Mouse (Mus musculus): ENCODE data around the gene Dach1. TPM values are rescaled to one million over a fixed set of nuclear protein-coding genes. Genes with fewer than 3 reads are reported as not detected.

Dach1 gene
- polyA plus RNA-seq, 1 experiment from 2014 or later = 2.3 TPM

DNA sequence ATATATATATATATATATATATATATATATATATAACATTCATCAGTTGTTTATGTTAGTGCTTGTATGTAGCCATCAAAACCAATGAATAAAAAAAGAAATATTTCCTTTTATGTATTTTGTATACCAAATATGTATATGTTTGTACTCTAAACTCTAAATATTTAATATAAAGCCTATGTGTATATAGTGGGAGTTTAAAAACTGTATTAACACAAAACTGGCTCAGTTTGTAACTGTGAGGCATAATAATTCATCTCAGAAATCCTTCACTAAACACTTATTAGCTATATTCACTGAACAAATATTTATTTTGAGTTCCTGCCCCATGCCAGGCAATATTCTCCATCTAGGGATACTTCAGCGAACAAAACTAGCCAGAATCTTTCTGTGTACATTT is 155.5 kb downstream of the Dach1 start:
- 89% methylated on average over 1 of the region's 1 CpGs for WGBS
- Histone ChIP-seq H3K4me1 (no peaks in the 10 kb centered on the region), H3K4me2 (replicated peaks) (no peak overlapping the region), H3K36me3 (no peaks in the 10 kb centered on the region), H3K4me3 (replicated peaks) (no peak overlapping the region), H3K27ac (replicated peaks) (no peak overlapping the region), H3K9ac (no peak overlapping the region), H3K27me3 (no peaks in the 10 kb centered on the region), H3K9me3 (replicated peaks) (no peaks in the 10 kb centered on the region)
- ATAC-seq (ENCODE audit: insufficient number of reproducible peaks, low FRiP score, low TSS enrichment, low read depth) = no peak

DNA sequence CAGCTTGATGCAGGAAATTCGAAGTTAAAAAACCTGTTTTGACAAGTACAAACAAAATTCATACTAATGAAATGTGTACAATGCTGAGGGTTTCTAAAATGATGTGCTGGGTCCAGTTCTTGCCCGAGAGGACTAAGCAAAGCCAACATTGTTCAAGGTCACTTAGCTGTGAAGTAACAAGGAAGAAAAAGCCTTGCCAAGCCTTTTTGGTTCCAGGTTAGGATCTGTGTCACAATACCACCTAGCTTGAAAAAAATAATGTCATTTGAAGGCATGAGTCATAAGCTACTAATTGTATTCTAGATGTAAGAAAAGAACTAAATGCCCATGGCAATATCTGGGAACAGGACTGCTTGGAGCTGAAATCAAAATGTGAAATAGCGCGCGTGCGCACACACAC is 161.1 kb downstream of the Dach1 start:
- no peak overlapping the region for H3K9ac ChIP-seq
- H3K9me3 ChIP-seq (replicated peaks) = no peaks in the 10 kb centered on the region
- no peaks in the 10 kb centered on the region for H3K27me3 ChIP-seq
- no peak for ATAC-seq (ENCODE audit: insufficient number of reproducible peaks, low FRiP score, low TSS enrichment, low read depth)
- H3K4me1 ChIP-seq = no peaks in the 10 kb centered on the region
- WGBS = 77% methylated on average over 6 of the region's 6 CpGs
- no peaks in the 10 kb centered on the region for H3K36me3 ChIP-seq
- H3K4me3 ChIP-seq (replicated peaks) = no peak overlapping the region
- H3K27ac ChIP-seq (replicated peaks) = no peak overlapping the region; the same call in 1 of the 2 replicates
- H3K4me2 ChIP-seq (replicated peaks) = no peak overlapping the region

GRCm38 (mm10) chr14:98002021-98002680 is 167.4 kb downstream of the Dach1 start:
- no peak for ATAC-seq (ENCODE audit: insufficient number of reproducible peaks, low FRiP score, low TSS enrichment, low read depth)
- Histone ChIP-seq H3K4me2 (replicated peaks) (no peak overlapping the region), H3K4me1 (no peaks in the 10 kb centered on the region), H3K9me3 (replicated peaks) (no peaks in the 10 kb centered on the region), H3K4me3 (replicated peaks) (no peak overlapping the region), H3K27me3 (no peaks in the 10 kb centered on the region), H3K36me3 (no peaks in the 10 kb centered on the region), H3K27ac (replicated peaks) (no peak overlapping the region), H3K9ac (no peak overlapping the region)
- WGBS = 53% methylated on average over 1 of the region's 1 CpGs

DNA sequence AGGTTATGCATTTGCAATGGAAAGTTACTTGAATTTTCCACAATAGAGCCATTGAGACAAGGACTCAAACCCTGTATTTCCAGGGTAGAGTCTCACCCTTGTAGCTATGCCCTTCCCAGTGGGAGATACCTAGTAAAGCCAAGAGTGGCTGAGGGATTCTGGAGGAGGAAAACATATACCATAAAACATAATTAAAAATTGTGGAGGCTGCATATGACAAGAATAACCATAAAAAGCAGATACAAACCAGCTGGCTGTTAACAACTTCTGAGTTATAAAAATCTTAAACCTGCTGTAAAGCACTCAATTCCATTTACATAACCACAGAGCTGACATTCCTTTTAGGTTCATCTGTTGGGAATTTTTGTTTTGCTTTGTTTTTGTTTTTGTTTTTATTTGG is 171.0 kb downstream of the Dach1 start:
- ATAC-seq (ENCODE audit: insufficient number of reproducible peaks, low FRiP score, low TSS enrichment, low read depth) = no peak
- no peak overlapping the region for H3K9ac ChIP-seq
- no peaks in the 10 kb centered on the region for H3K4me1 ChIP-seq
- H3K27me3 ChIP-seq = no peaks in the 10 kb centered on the region
- H3K4me2 ChIP-seq (replicated peaks) = no peak overlapping the region
- H3K36me3 ChIP-seq = no peaks in the 10 kb centered on the region
- H3K9me3 ChIP-seq (replicated peaks) = no peaks in the 10 kb centered on the region
- no peak overlapping the region for H3K27ac ChIP-seq (replicated peaks)
- H3K4me3 ChIP-seq (replicated peaks) = no peak overlapping the region

- Histone ChIP-seq H3K9me3 (replicated peaks) (no peaks in the 10 kb centered on the region), H3K4me2 (replicated peaks) (no peak overlapping the region), H3K27me3 (no peaks in the 10 kb centered on the region), H3K27ac (replicated peaks) (no peak overlapping the region), H3K36me3 (no peaks in the 10 kb centered on the region), H3K9ac (no peak overlapping the region), H3K4me3 (replicated peaks) (no peak overlapping the region), H3K4me1 (no peaks in the 10 kb centered on the region)
- WGBS = 73% methylated on average over 3 of the region's 3 CpGs
- ATAC-seq (ENCODE audit: insufficient number of reproducible peaks, low FRiP score, low TSS enrichment, low read depth) = no peak
These were observed 186.3 kb downstream of the Dach1 start for GRCm38 (mm10) chr14:97983251-97983650.

- H3K9ac ChIP-seq = no peak overlapping the region
- H3K9me3 ChIP-seq (replicated peaks) = no peaks in the 10 kb centered on the region
- no peak overlapping the region for H3K27ac ChIP-seq (replicated peaks)
- WGBS = 50% methylated on average over 6 of the region's 6 CpGs
- no peaks in the 10 kb centered on the region for H3K36me3 ChIP-seq
- no peaks in the 10 kb centered on the region for H3K4me1 ChIP-seq
- no peaks in the 10 kb centered on the region for H3K27me3 ChIP-seq
- no peak overlapping the region for H3K4me2 ChIP-seq (replicated peaks)
- H3K4me3 ChIP-seq (replicated peaks) = no peak overlapping the region
- no peak for ATAC-seq (ENCODE audit: insufficient number of reproducible peaks, low FRiP score, low TSS enrichment, low read depth)
These were observed 186.9 kb downstream of the Dach1 start for GRCm38 (mm10) chr14:97982676-97983075.

DNA sequence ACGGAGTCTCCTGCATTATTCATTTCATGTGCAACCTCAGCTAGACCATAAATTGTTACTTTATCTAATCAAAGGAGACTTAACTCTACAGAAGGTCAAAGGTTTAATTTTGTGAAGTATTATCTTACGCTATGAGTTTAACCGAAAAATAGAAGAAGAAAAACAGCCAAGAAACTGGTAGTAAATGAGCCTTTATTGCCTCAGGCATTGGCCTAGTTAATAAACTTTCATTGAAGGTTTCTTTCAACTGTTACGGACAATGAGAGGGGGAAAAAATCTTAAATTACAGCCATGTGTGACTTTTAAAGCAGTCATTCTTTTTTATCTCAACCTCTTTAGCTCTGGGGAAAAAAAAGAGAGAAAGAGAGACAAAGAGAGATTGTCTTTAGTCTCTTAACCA is 188.7 kb downstream of the Dach1 start:
- 45% methylated on average over 4 of the region's 4 CpGs for WGBS
- no peaks in the 10 kb centered on the region for H3K4me1 ChIP-seq
- H3K36me3 ChIP-seq = no peaks in the 10 kb centered on the region
- H3K9ac ChIP-seq = no peak overlapping the region
- no peaks in the 10 kb centered on the region for H3K9me3 ChIP-seq (replicated peaks)
- no peak for ATAC-seq (ENCODE audit: insufficient number of reproducible peaks, low FRiP score, low TSS enrichment, low read depth)
- no peak overlapping the region for H3K27ac ChIP-seq (replicated peaks)
- no peak overlapping the region for H3K4me3 ChIP-seq (replicated peaks)
- H3K27me3 ChIP-seq = no peaks in the 10 kb centered on the region
- no peak overlapping the region for H3K4me2 ChIP-seq (replicated peaks)

- Histone ChIP-seq H3K4me2 (replicated peaks) (no peak overlapping the region), H3K9ac (no peak overlapping the region), H3K4me1 (no peaks in the 10 kb centered on the region), H3K36me3 (no peaks in the 10 kb centered on the region), H3K9me3 (replicated peaks) (no peaks in the 10 kb centered on the region), H3K4me3 (replicated peaks) (no peak overlapping the region), H3K27me3 (no peaks in the 10 kb centered on the region), H3K27ac (replicated peaks) (no peak overlapping the region)
- ATAC-seq (ENCODE audit: insufficient number of reproducible peaks, low FRiP score, low TSS enrichment, low read depth) = no peak
- 21% methylated on average over 1 of the region's 1 CpGs for WGBS
These were observed 193.5 kb downstream of the Dach1 start for GRCm38 (mm10) chr14:97976091-97976490.

- no peaks in the 10 kb centered on the region for H3K36me3 ChIP-seq
- H3K9ac ChIP-seq = no peak overlapping the region
- no peaks in the 10 kb centered on the region for H3K9me3 ChIP-seq (replicated peaks)
- no peak overlapping the region for H3K27ac ChIP-seq (replicated peaks)
- no peaks in the 10 kb centered on the region for H3K4me1 ChIP-seq
- no peak for ATAC-seq (ENCODE audit: insufficient number of reproducible peaks, low FRiP score, low TSS enrichment, low read depth)
- no peaks in the 10 kb centered on the region for H3K27me3 ChIP-seq
- 48% methylated on average over 7 of the region's 7 CpGs for WGBS
- H3K4me3 ChIP-seq (replicated peaks) = no peak overlapping the region
- no peak overlapping the region for H3K4me2 ChIP-seq (replicated peaks)
These were observed 194.1 kb downstream of the Dach1 start for GRCm38 (mm10) chr14:97975447-97975846.

DNA sequence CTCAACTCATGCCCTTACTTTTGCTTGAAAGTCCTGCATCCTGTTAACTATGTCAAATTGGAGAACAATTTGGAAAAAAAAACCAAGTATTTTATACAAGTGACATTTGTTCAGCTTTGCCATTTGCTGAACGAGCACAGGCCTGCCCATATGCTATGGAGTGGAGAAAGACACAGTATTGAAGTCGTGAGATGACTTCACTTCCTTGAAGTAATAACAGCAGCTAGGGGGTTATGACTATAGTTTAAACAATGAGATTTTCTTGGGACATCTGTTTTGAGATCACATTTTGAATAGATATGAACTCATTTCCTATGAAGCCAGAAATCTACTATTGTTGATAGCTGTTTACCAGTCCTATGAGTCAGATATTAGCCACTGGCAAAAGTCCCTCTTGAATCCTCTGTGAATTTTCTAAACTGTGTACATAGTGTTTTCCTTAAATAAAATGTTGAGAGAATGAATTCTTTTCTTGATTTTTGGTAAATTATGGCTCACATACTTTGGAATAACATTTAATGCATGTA is 205.0 kb downstream of the Dach1 start:
- ATAC-seq (ENCODE audit: insufficient number of reproducible peaks, low FRiP score, low TSS enrichment, low read depth) = no peak
- H3K4me1 ChIP-seq = no peaks in the 10 kb centered on the region
- no peaks in the 10 kb centered on the region for H3K9me3 ChIP-seq (replicated peaks)
- no peak overlapping the region for H3K9ac ChIP-seq
- no peaks in the 10 kb centered on the region for H3K36me3 ChIP-seq
- no peaks in the 10 kb centered on the region for H3K27me3 ChIP-seq
- no peak overlapping the region for H3K4me2 ChIP-seq (replicated peaks)
- no peak overlapping the region for H3K27ac ChIP-seq (replicated peaks)
- 47% methylated on average over 2 of the region's 2 CpGs for WGBS
- H3K4me3 ChIP-seq (replicated peaks) = no peak overlapping the region

DNA sequence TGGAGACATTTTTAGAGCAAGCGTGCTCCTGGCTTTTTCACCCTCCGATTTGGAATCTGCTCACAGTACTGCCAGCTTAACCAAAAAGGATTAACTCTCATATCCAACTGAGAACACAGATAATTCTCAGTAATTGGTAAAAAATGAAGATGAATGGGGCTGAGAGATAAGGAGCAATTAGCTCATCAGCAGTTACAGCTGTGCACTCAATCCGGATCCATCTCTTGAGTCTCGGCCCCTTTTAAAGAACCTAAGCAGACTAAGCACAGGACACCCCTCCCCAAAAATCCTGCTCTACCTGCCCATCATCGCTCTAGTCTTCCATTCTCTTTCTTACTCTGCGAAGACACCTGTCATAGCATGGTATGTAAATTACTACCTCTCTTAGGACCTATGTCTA is 205.9 kb downstream of the Dach1 start:
- H3K4me1 ChIP-seq = no peaks in the 10 kb centered on the region
- no peaks in the 10 kb centered on the region for H3K36me3 ChIP-seq
- no peak overlapping the region for H3K9ac ChIP-seq
- H3K27ac ChIP-seq (replicated peaks) = no peak overlapping the region
- 75% methylated on average over 6 of the region's 6 CpGs for WGBS
- no peaks in the 10 kb centered on the region for H3K9me3 ChIP-seq (replicated peaks)
- no peak overlapping the region for H3K4me2 ChIP-seq (replicated peaks)
- no peak overlapping the region for H3K4me3 ChIP-seq (replicated peaks)
- ATAC-seq (ENCODE audit: insufficient number of reproducible peaks, low FRiP score, low TSS enrichment, low read depth) = no peak
- H3K27me3 ChIP-seq = no peaks in the 10 kb centered on the region

DNA sequence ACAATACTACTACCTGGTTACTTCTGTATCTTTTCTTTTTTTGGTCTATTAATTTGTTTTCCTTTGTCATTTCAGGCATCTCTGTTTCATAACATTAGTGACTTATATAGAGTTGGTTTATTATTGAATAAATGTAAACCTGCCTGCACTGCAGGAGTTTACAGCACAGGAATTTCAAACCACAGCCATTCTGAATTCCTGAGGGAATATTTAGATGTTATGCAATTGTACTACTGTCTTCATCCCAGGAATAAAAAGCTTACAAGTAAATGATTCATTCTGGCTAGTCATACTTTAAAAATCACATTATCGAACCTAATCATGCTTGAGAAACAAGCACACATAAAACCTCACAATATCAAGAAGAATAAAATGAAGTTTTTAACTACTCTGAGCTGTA is 213.2 kb downstream of the Dach1 start:
- no peaks in the 10 kb centered on the region for H3K9me3 ChIP-seq (replicated peaks)
- WGBS = 83% methylated on average over 1 of the region's 1 CpGs

More for the DNA sequence above, 213.2 kb downstream of the Dach1 start:
- Histone ChIP-seq H3K27me3 (no peaks in the 10 kb centered on the region), H3K4me1 (no peaks in the 10 kb centered on the region), H3K4me2 (replicated peaks) (no peak overlapping the region), H3K4me3 (replicated peaks) (no peak overlapping the region), H3K9ac (no peak overlapping the region), H3K36me3 (no peaks in the 10 kb centered on the region), H3K27ac (replicated peaks) (no peak overlapping the region)
- no peak for ATAC-seq (ENCODE audit: insufficient number of reproducible peaks, low FRiP score, low TSS enrichment, low read depth)

All from embryonic facial prominence, embryonic 15.5 days (tissue).